Mouse (Mus musculus) cerebellum, adult 18-20 months (tissue): ENCODE measurements at regions not wholly inside any gene's neighbourhood (a gene's known extent, or its start where the extent isn't known, plus 50 kb on each side); places are given as distances from the start of the nearest gene placed in this dataset.

Experiments used
- DNase-seq, 2 experiments: peaks; one replicate each; pipeline ENCODE4 v3.0.0; 2021

GRCm38 (mm10) chr2:45747263-45748236 is 630.4 kb upstream of the Zeb2 start:
- no peak for DNase-seq

DNA sequence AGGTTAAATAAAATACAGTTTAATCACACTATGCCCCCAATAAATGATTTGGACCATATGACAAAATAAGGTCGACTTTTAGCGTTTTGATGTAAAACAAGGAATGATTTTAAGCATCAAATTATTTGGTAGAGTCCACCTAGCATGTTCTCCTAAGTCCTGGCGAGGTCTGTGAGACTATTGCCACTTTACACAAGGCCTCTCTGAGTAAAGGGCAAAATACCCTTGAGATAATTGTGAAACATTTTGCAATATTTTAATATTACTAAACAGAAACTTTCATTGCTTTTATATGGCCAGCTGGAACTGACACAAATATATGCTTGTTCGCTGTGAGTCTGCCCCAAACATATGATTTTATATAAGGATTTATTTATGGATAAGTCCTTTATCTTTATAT is 629.4 kb upstream of the Zeb2 start:
- DNase-seq: no peak

GRCm38 (mm10) chr2:45736278-45736677 is 619.1 kb upstream of the Zeb2 start:
- DNase-seq: no peak

DNA sequence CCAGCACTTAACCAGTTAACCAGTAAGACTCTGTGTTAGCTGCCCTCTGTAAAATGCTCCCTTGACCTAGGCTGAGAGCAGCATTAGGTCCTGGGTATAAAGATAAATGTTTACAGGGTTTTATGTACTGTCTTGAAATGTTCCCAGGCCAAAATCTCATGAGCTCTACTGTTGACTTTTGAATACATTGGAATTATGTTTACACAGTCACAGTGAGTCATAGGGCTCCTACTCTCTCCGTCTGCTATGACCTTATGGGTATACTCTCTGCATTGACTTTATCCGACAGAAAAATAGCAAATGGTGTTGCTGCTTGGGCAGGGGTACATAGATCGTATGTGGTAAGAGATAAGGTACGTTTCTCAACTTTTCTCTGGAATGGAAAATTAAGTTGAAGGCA is 596.8 kb upstream of the Zeb2 start:
- no peak for DNase-seq

DNA sequence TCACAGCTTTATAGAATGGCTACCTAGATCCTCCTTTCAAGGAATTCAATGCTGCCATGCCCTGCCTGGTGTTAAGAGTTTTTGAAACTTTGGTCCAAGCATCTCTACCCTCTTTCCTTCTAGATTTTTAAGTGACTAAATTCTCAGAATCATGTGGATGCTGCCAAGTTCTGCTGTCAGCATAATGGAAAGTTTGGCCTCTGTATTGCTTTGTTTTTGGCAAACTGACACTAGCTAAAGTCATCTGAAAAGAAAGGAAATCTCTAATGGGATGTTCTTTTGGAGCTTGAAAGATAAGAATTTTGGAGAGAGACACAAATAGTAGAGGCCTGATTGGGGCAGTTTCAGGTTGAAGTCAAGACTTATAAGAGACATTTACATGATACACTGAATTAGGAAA is 589.8 kb upstream of the Zeb2 start:
- DNase-seq: no peak

GRCm38 (mm10) chr2:45702511-45702910 is 585.3 kb upstream of the Zeb2 start:
- DNase-seq: no peak

DNA sequence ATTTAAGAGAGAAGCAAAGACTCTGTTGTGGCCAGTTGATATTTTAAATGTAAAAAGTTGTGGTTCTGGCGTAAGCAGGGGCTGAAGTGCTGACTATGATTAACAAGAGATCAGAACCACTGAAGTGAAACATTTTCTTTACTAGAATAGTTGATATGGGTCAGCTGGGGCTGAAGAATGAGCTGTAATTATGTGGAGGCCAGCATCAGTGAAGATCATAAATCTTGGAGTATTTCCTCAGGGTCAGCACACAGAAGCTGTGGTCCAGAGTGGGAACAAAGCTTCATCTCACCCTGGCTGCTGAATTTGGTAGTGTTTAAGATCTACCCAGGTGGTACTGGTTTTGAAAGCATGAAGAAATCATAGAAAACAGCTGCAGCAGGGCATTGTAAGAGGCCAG is 583.4 kb upstream of the Zeb2 start:
- no peak for DNase-seq

- DNase-seq: no peak
Observed at GRCm38 (mm10) chr2:45693291-45694020, 576.3 kb upstream of the Zeb2 start.

DNA sequence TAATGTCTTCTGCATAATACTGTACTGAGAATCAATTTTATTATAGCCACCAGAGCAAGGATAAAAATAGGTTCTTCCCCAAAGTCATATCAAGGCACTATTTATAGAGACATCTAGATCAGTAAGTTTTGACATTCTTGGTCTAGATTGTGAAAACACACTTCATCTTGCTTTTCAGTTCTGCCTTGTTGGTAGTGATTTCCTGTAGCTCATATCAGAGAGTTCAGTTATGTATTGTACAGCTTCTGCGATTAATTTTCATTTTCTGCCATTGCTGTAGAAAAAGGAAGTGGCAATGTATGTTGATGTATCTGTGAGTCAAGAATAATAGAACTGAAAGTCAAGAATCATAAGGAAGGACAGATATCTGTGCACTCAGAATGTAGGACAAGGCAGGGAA is 575.6 kb upstream of the Zeb2 start:
- no peak for DNase-seq

DNA sequence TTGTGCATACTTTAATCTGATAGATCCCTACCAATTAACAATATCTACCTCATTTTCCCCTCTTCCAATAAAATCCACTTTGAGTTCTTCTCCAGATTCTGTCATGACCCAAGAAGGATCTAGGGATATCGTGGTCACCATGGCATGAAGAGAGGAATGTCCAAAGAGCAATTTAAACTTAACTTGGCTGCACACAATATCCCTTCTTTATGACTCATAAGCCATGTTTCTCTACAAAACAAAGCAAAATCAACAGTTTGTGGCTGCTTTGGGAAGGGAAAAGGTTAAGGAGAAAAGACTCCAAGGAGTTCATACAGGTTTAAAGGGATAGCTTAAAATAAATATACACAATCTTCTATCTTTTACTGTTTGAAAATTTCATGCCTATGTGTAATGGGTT is 571.8 kb upstream of the Zeb2 start:
- DNase-seq: no peak

GRCm38 (mm10) chr2:45681251-45681650 is 564.1 kb upstream of the Zeb2 start:
- no peak for DNase-seq

DNA sequence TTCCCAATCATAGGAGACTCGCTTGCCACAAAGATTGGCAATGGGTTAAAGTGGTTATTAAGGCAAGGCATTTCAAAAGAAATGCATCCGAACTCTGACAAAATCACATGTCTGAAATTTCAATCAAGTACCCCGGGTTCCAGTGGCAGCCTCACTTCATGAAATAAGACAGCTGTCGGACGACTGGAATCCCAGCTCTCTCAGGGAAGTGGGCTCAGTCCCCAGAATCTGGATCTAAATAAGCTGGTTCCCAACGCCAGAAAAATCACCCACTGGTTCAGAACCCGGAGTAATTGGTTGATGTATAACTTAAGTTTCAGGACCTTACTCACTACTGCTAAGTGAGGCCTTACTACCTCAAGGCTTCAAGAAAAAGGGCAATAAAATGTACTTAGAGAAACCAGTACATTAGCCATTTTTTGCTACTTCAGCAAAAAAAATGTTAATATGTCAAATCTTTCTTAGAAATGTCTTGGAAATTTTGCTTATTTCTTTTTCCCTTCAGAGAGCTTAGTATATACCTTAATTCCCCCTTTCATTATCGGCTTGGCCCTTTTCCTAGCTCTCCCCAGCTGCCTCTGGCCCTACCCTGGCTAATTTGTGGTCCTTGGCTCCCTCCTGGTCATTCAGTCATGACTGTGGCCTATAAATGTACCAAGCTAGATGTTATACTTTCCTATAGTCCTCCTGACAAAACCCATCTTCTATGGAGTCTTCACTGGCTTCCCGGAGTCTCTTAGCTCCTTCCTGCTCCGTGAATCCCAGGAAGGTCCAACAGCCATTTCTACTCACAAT is 562.1 kb upstream of the Zeb2 start:
- DNase-seq: no peak

DNA sequence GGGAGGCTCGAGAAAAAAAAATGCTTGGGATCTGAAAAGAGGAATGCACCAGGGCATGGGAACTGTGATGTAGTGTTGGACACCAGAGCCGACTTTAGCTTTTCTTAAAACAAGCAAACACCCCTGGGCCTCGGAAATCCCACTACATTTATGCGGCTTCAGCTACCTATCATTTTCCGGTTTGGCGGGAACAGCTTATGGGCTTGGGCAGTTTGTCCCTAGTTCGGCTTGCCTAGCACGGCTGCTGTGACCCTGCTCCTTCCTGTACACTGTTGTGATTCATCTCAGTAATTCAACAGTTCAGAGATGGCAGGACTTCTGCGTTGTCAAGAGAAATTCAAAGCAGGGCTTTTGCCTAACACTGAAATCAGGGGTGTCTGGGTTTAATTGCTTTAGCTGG is 561.5 kb upstream of the Zeb2 start:
- DNase-seq: no peak

DNA sequence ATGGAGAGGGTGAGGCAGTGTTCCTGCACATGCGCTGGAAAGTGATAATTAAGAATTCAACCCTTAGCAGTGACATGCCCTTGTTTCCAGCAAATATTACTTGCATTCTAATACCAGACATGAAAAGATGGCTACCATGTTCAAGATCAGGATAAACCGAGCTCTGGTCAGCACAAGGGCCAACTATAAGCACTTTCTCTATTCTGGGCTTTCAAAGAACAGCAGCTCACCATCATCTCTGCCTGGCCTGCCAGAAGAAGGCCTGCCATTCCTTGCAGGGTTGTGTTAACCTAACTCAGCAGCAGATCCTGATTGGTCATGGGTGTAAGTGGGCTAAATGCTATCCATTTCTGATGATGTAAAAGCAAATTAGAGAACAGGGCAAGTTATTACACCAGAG is 558.6 kb upstream of the Zeb2 start:
- no peak for DNase-seq

DNA sequence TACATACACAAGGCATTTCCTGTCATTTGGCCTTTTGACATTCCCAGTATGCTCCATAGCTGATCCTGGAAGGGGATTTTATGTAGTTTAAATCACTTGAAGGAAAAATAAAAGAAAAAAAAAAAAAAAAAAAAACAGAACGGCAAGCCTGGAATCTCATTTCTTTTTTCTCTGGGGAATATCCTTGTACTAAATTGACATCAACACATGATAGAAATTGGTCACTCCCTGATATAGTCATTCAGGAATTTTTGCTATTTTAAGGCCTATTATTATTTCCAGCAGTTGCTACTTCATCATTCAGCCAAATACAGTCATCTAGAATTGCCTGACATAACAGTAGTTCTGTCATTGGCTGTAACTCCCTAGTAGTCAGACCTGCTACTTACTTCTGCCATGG is 538.8 kb upstream of the Zeb2 start:
- no peak for DNase-seq

- DNase-seq: no peak
Observed at GRCm38 (mm10) chr2:45654693-45655092, 537.5 kb upstream of the Zeb2 start.

- no peak for DNase-seq
Observed at GRCm38 (mm10) chr2:45652977-45653376, 535.8 kb upstream of the Zeb2 start.

DNA sequence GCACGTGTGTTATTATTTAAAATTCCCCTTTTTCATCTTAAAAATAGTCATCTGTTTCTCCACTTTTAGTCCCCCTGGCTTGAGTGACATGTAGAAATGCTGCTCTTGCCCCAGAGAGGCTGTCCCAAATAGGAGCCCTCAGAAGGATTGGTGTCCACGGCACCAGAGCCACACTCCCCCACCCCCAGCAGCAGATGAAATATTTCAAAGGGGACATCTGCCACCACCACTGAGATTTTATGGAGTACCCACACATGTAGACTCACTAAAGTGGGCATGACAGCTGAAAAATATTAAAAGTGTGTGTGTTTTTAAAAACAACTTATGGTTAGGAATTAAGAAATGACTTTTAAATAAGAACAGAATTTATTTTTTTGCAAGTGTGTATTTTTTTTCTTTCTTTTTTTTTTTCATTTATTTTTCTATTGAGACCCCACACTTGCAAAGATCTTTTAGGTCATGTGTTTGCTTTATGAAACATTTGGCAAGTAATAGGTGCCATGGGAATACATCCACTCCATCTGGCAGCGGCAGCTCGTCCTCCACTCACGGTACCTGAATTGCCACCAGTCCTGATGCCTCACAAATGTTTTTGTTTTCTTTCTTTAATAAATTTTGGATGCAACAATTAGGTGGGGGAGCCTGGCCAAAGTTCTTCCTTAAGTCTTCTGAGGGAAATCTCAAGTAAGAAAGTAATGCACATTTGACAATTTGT is 533.2 kb upstream of the Zeb2 start:
- no peak for DNase-seq

DNA sequence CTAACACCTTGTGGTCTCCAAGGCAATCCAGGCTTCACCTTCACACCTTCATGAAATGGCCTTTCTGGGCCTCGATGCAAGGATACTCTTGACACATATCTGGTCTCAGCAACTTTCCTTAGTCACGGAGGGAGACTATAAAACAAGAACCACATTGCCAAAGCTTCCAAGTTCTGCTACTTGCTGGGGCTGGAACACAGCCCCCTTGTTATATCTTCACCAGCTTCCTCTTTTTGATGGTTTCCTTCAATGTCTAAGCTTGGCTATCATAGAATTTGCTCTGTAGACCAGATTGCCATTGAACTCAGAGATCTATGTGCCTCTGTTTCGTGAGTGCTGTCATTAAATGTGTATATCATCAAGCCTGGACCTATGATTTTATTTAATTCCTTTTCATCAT is 530.7 kb upstream of the Zeb2 start:
- no peak for DNase-seq

DNA sequence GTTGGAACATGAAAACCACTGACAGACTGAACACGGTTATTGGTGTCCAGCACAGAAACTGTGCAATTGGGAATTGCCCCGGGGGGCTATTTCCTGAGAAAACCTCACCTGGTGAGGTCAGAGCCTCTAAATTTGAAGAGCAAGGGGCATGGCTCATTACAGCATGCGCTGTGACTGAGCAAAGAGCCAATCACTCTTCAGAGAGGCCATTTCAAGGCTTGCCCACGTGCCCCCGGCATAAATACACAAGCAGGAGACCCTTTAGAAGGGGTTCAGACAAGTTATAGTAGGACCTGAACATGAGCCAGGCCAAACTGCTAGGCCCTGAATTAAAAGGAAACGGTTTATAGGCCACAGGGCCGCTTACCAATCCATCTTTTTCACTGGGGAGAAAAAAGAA is 512.9 kb upstream of the Zeb2 start:
- DNase-seq: no peak

DNA sequence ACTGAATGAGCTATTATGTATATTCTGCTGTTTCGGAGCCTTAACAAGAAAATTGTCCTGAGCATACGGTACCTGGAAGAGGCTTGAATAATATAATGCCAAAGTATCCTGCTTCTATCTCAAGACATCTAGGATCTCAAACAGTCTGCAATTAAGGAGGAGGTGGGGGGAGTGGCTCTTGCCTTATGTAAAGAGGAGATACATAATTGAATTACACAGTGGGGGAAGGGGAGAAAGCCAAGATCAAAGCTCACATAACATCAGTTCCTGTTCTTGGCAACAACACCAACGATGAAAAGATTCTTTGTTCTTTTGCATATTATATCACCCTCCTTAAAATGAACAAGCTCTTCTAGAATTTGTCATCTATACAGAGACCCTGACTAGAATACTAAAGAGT is 512.4 kb upstream of the Zeb2 start:
- no peak for DNase-seq

- DNase-seq: no peak
Observed at GRCm38 (mm10) chr2:45623056-45623455, 505.9 kb upstream of the Zeb2 start.

GRCm38 (mm10) chr2:45608926-45609325 is 491.7 kb upstream of the Zeb2 start:
- no peak for DNase-seq
